Mouse (Mus musculus) spleen, postnatal 14 days (tissue): ENCODE data around the gene Armc7.
"Not testable (repeated sequence)": the region's sequence is repeated elsewhere in the genome, so short reads cannot be mapped to it uniquely, and the experiment has no call there.

Experiments
- DNase-seq, 2 experiments: peaks; one replicate each; pipeline ENCODE4 v3.0.0; 2021 to 2022; ENCODE audit warnings: low spot score in 2 of 2

The Armc7 gene

GRCm38 (mm10) chr11:115455619-115456018 is 19.8 kb upstream of the Armc7 start:
- DNase-seq: no peak

- DNase-seq: no peak
Measured at GRCm38 (mm10) chr11:115456182-115456581, 19.3 kb upstream of the Armc7 start.

GRCm38 (mm10) chr11:115457405-115457804 is 18.1 kb upstream of the Armc7 start:
- no peak for DNase-seq

- no peak for DNase-seq
Measured at GRCm38 (mm10) chr11:115460976-115461375, 14.5 kb upstream of the Armc7 start.

- no peak for DNase-seq
Measured at GRCm38 (mm10) chr11:115461846-115462242, 13.6 kb upstream of the Armc7 start.

- DNase-seq: no peak
Measured at GRCm38 (mm10) chr11:115462243-115462891, 13.1 kb upstream of the Armc7 start, which contains the start of gene Slc16a5. Gene Slc16a5 (plus strand): TSS chr11:115462474.

GRCm38 (mm10) chr11:115463397-115463796 is 12.1 kb upstream of the Armc7 start:
- no peak for DNase-seq

GRCm38 (mm10) chr11:115464851-115465250 is 10.6 kb upstream of the Armc7 start:
- no peak for DNase-seq

GRCm38 (mm10) chr11:115467217-115467618 is 8.2 kb upstream of the Armc7 start:
- no peak for DNase-seq

GRCm38 (mm10) chr11:115472183-115472582 is 3.3 kb upstream of the Armc7 start:
- DNase-seq: no peak

GRCm38 (mm10) chr11:115473626-115474275 is 1.7 kb upstream of the Armc7 start:
- DNase-seq: peak; percentile 91 to 93

GRCm38 (mm10) chr11:115475758-115476237 is 331 bp downstream of the Armc7 start:
- no peak for DNase-seq

GRCm38 (mm10) chr11:115476630-115477029 is 1.2 kb downstream of the Armc7 start:
- not testable (repeated sequence) for DNase-seq

GRCm38 (mm10) chr11:115477388-115477787 is 1.9 kb downstream of the Armc7 start:
- DNase-seq: not testable (repeated sequence)

GRCm38 (mm10) chr11:115478296-115478938 is 3.0 kb downstream of the Armc7 start:
- DNase-seq: no peak

GRCm38 (mm10) chr11:115481553-115482259 is 6.2 kb downstream of the Armc7 start:
- no peak for DNase-seq

- DNase-seq: no peak
Measured at GRCm38 (mm10) chr11:115483278-115483677, 7.8 kb downstream of the Armc7 start.

- peak; percentile 63 to 79 for DNase-seq
Measured at GRCm38 (mm10) chr11:115483726-115484125, 8.3 kb downstream of the Armc7 start.

- no peak for DNase-seq
Measured at GRCm38 (mm10) chr11:115485155-115485554, 9.7 kb downstream of the Armc7 start.

- DNase-seq: no peak
Measured at GRCm38 (mm10) chr11:115488551-115489104, 13.2 kb downstream of the Armc7 start.

GRCm38 (mm10) chr11:115490441-115491355 is 15.2 kb downstream of the Armc7 start:
- no peak for DNase-seq
